Mouse (Mus musculus) lung, embryonic 15.5 days (tissue): ENCODE data around the gene Sept8. TPM values are rescaled to one million over a fixed set of nuclear protein-coding genes. Genes with fewer than 3 reads are reported as not detected.

Experiments
- polyA plus RNA-seq: library from polyadenylated mRNA; unstranded; fragments of >200 nt; fragmentation: Nextera tagmentation; extraction: Ambion mirVana; gene quantifications from 2 replicates; pipeline ENCODE4 v1.2.1, GENCODE M21; 2015

Gene Sept8
- polyA plus RNA-seq, 1 experiment from 2014 or later, result 25.1 TPM

Other genes starting within 250 kb of the Sept8 start
- 88.8 and 91.2 TPM in 2 replicates for gene Hspa4, start 218.8 kb upstream of the Sept8 start, polyA plus RNA-seq
- 17.6 and 21.7 TPM in 2 replicates for gene Zcchc10, start 194.6 kb upstream of the Sept8 start, polyA plus RNA-seq
- gene Aff4, start 168.4 kb upstream of the Sept8 start, polyA plus RNA-seq, result 51.1 and 53.4 TPM in 2 replicates
- gene Leap2, start 96.1 kb upstream of the Sept8 start, polyA plus RNA-seq, result 0.34 TPM in 1 of 2 replicates, not detected in the other
- 468 and 484 TPM in 2 replicates for gene Uqcrq, start 88.4 kb upstream of the Sept8 start, polyA plus RNA-seq
- gene Gdf9, start 88.2 kb upstream of the Sept8 start, polyA plus RNA-seq, result 1.7 TPM in 2 replicates
- gene Gm10447, start 62.1 kb upstream of the Sept8 start, polyA plus RNA-seq, result not detected in 2 replicates
- 1.8 and 2.4 TPM in 2 replicates for gene Shroom1, start 62.1 kb upstream of the Sept8 start, polyA plus RNA-seq
- gene Gm9837, start 48.8 kb upstream of the Sept8 start, polyA plus RNA-seq, result not detected in 2 replicates
- gene Gm9945, start 39.1 kb upstream of the Sept8 start, polyA plus RNA-seq, result not detected in 2 replicates
- gene Sowaha, start 39.0 kb upstream of the Sept8 start, polyA plus RNA-seq, result 0.06 and 0.24 TPM in 2 replicates
- gene Kif3a, start 48.1 kb downstream of the Sept8 start, polyA plus RNA-seq, result 61.6 and 65.7 TPM in 2 replicates
- gene Il4, start 99.4 kb downstream of the Sept8 start, polyA plus RNA-seq, result 1.2 TPM in 2 replicates
- 0.12 TPM in 1 of 2 replicates, not detected in the other for gene Il13, start 115.4 kb downstream of the Sept8 start, polyA plus RNA-seq
- 33.4 and 33.5 TPM in 2 replicates for gene Rad50, start 188.1 kb downstream of the Sept8 start, polyA plus RNA-seq
- gene Il5, start 201.5 kb downstream of the Sept8 start, polyA plus RNA-seq, result 0.15 TPM in 1 of 2 replicates, not detected in the other